Mouse (Mus musculus): Measurements from ENCODE around the gene Twsg1. TPM values are rescaled to one million over a fixed set of nuclear protein-coding genes. Genes with fewer than 3 reads are reported as not detected.
A peak's percentile ranks its signal among the peaks of the same experiment; 100 is the strongest.

Gene Twsg1
- polyA plus RNA-seq, 1 experiment: 18.8 TPM

DNA sequence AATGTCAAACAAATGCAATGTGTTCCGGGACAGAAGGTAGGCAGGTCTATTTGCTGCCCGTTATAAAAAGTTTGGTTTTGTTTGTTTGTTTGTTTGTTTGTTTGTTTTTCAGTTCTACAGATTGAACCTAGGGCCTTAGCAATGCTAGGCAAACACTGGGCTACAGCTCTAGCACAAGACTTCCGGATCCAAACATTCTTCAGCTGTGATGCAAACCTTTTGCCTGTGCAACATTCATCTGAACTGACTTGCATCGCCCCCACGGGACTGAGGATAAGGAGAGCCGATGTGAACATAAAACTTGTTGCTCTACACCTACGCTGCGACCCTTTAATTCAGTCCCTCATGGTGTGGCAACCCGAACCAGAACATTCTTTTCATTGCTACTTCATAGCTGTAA lies 64.5 kb downstream of the Twsg1 start:
- no peaks in the 10 kb centered on the region for H3K36me3 ChIP-seq (ENCODE audit: control insufficient read depth, insufficient read depth)
- H3K4me3 ChIP-seq (ENCODE audit: insufficient read depth, poor library complexity, severe bottlenecking): no peak overlapping the region
- peaks cover 17% of the 10 kb centered on the region for H3K79me3 ChIP-seq (ENCODE audit: low read depth)
- no peak overlapping the region for H3ac ChIP-seq (ENCODE audit: control insufficient read depth, insufficient read length, low read depth)
- H3K79me2 ChIP-seq (ENCODE audit: control insufficient read depth, insufficient read depth): peaks cover 30% of the 10 kb centered on the region
- TF ChIP-seq USF1 (IDR thresholded peaks at IDR 0.05; ENCODE audit: low read depth) (no peak), MYOD1 (IDR thresholded peaks at IDR 0.05; ENCODE audit: control insufficient read depth, insufficient read length, low read depth) (no peak), CTCF (IDR thresholded peaks at IDR 0.05; ENCODE audit: control insufficient read depth, insufficient read depth, insufficient read length) (no peak), MYOG (IDR thresholded peaks at IDR 0.05; ENCODE audit: control insufficient read depth, extremely low read depth, insufficient read length) (no peak), CEBPB (IDR thresholded peaks at IDR 0.05; ENCODE audit: low read depth) (no peak), FOSL1 (IDR thresholded peaks at IDR 0.05; ENCODE audit: insufficient read depth, low read length, poor library complexity, severe bottlenecking) (no peak), MAX (IDR thresholded peaks at IDR 0.05) (no peak)
- no peaks in the 10 kb centered on the region for H3K27me3 ChIP-seq (ENCODE audit: control insufficient read depth, insufficient read depth, insufficient read length)

DNA sequence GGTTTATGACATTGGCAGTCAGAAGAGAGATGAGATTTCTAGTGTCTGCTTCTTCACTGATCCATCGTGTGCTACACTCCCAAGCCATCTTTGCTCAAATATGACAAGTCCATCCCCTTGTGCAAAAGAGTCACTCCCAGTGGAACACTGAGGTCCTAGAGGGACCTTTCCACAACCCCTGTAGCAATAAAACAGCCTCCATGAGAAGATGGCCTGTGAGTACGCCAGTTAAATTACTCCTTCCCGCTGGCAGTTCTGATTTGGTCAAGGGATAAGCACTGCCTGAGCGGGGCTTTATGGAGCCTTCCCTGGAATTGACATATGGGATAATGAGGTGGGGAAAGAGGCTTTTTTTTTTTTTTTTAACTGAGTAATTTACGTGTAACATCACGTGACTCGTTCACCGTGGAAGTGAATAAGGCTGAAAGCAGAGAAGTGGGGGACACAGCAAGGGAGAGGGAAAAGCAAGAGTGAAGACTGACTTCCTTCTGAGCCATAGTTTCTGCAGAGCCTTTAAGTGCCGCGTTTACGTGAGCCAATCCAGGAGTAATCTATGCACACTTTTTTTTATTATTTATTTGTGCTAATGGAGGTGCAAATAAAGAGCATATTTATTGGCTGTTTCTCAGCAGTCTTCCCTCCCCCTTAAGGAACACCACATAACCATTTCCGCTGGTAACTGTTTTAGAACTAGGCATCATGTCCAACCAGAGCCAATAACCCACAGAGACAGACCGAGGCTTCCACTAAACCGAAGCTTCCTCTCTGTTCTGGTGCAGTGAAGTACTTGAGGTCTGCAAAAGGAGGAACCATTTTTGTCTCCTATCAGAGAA lies 65.1 kb downstream of the Twsg1 start, which contains the start of gene Ralbp1:
Gene Ralbp1, minus strand, starts transcription at position 102 of the 833 bp plus-strand sequence.
- H3K79me2 ChIP-seq (ENCODE audit: control insufficient read depth, insufficient read depth): peaks cover 37% of the 10 kb centered on the region
- H3K79me3 ChIP-seq (ENCODE audit: low read depth): peaks cover 22% of the 10 kb centered on the region
- TF ChIP-seq USF1 (IDR thresholded peaks at IDR 0.05; ENCODE audit: low read depth) (peak; percentile 90), CTCF (IDR thresholded peaks at IDR 0.05; ENCODE audit: control insufficient read depth, insufficient read depth, insufficient read length) (no peak)
- peak within 1 kb of the TSS; percentile 75 for H3K4me3 ChIP-seq (ENCODE audit: insufficient read depth, poor library complexity, severe bottlenecking)
- no peaks in the 10 kb centered on the region for H3K36me3 ChIP-seq (ENCODE audit: control insufficient read depth, insufficient read depth)
- peak within 1 kb of the TSS; percentile 89 for H3ac ChIP-seq (ENCODE audit: control insufficient read depth, insufficient read length, low read depth)
- no peaks in the 10 kb centered on the region for H3K27me3 ChIP-seq (ENCODE audit: control insufficient read depth, insufficient read depth, insufficient read length)

DNA sequence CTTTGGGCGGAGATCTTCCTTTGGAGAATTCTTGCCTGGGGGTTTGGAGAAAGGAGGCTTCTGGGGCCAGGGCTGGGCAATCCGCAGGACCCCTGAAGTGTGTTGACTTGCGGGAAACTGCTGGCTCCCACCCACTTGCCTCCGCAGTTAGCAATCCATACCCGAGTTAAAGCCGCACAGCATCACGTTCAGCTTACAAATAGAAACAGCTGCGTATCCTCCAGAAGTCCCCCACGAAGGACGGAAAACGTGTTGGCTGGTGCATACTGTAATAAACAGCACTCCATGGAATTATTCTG lies 65.7 kb downstream of the Twsg1 start:
- no peak for TF ChIP-seq MAX (IDR thresholded peaks at IDR 0.05)
- no peak for TF ChIP-seq USF1 (IDR thresholded peaks at IDR 0.05; ENCODE audit: low read depth)
- TF ChIP-seq CEBPB (IDR thresholded peaks at IDR 0.05; ENCODE audit: low read depth): no peak
- TF ChIP-seq FOSL1 (IDR thresholded peaks at IDR 0.05; ENCODE audit: insufficient read depth, low read length, poor library complexity, severe bottlenecking): no peak
- no peak for TF ChIP-seq CTCF (IDR thresholded peaks at IDR 0.05; ENCODE audit: control insufficient read depth, insufficient read depth, insufficient read length)
- no peak for TF ChIP-seq MYOD1 (IDR thresholded peaks at IDR 0.05; ENCODE audit: control insufficient read depth, insufficient read length, low read depth)
- TF ChIP-seq MYOG (IDR thresholded peaks at IDR 0.05; ENCODE audit: control insufficient read depth, extremely low read depth, insufficient read length): no peak
- peaks cover 23% of the 10 kb centered on the region for H3K79me3 ChIP-seq (ENCODE audit: low read depth)
- H3K27me3 ChIP-seq (ENCODE audit: control insufficient read depth, insufficient read depth, insufficient read length): no peaks in the 10 kb centered on the region
- H3K79me2 ChIP-seq (ENCODE audit: control insufficient read depth, insufficient read depth): peaks cover 42% of the 10 kb centered on the region
- peak overlapping the region; percentile 75 for H3K4me3 ChIP-seq (ENCODE audit: insufficient read depth, poor library complexity, severe bottlenecking)
- peak overlapping the region; percentile 86 for H3ac ChIP-seq (ENCODE audit: control insufficient read depth, insufficient read length, low read depth)
- H3K36me3 ChIP-seq (ENCODE audit: control insufficient read depth, insufficient read depth): no peaks in the 10 kb centered on the region

DNA sequence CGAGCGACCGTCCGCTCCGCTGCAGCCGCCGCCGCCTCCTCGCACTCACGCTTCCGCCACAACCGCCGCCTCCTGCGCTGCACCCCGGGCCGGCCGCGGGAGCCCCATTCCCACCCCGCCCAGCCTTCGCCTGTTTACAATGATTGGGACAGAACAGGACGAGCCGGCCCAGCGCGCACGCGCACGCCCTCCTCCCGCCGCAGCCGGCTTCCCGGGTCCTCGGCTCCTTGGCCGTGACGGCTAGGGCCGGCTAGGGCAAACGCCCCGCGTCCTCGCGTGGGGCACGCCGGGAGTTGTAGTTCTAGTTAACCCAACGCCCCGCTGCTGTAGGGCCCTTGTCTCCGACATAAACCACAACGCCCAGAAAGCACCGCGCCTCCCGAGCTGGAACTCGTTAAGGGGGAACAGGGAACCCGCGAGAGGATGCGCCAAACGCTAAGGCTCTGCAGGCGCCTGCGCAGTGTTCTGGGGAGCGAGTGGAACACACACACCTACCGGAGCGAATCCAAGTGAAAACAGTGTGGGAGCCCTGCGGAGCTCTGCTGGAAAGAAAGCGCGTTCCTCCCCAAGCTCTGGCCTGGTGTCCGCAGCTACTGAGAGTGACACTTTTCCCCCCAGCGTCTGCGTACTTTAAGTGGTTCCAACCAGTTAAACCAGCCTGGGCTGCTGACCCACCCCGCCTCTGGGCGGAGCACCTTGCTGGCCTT lies 66.2 kb downstream of the Twsg1 start:
- Histone ChIP-seq H3K27me3 (ENCODE audit: control insufficient read depth, insufficient read depth, insufficient read length) (no peaks in the 10 kb centered on the region), H3ac (ENCODE audit: control insufficient read depth, insufficient read length, low read depth) (peak overlapping the region; percentile 89), H3K4me3 (ENCODE audit: insufficient read depth, poor library complexity, severe bottlenecking) (peak overlapping the region; percentile 75), H3K79me3 (ENCODE audit: low read depth) (peaks cover 28% of the 10 kb centered on the region), H3K36me3 (ENCODE audit: control insufficient read depth, insufficient read depth) (no peaks in the 10 kb centered on the region), H3K79me2 (ENCODE audit: control insufficient read depth, insufficient read depth) (peaks cover 47% of the 10 kb centered on the region)
- no peak for TF ChIP-seq USF1 (IDR thresholded peaks at IDR 0.05; ENCODE audit: low read depth)
- no peak for TF ChIP-seq CTCF (IDR thresholded peaks at IDR 0.05; ENCODE audit: control insufficient read depth, insufficient read depth, insufficient read length)
- no peak for TF ChIP-seq FOSL1 (IDR thresholded peaks at IDR 0.05; ENCODE audit: insufficient read depth, low read length, poor library complexity, severe bottlenecking)
- no peak for TF ChIP-seq CEBPB (IDR thresholded peaks at IDR 0.05; ENCODE audit: low read depth)
- TF ChIP-seq MAX (IDR thresholded peaks at IDR 0.05): peak; percentile 52
- no peak for TF ChIP-seq MYOD1 (IDR thresholded peaks at IDR 0.05; ENCODE audit: control insufficient read depth, insufficient read length, low read depth)

DNA sequence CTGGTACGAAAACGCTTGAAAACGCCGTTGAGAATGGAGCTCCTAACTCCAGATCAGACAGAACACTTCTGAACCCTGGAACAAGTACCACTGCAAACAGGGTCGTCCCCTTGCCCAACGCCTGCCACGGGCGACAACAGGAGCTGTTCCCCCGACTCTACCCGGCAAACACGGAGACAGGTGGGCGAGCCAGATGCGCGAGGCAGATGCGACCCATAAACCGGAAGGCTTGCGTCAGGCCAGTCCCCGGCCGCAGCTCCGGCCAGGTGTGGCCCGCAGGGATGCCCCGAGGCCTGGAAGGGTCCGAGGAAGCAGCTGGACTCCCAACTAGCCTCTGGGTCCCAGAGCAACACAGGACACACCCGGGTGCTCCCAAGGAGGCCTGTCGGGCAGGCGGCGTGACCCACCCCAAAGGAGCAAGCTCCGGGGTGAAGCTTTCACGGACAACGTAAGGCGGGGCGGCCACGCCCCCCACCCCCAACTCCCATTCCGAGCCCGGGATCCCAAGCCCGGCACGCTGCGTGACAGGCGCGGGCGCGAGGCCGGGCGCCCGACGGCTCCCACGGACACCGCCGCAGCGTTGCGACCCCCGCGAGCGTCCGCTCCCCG lies 66.9 kb downstream of the Twsg1 start:
- Histone ChIP-seq H3K79me3 (ENCODE audit: low read depth) (peaks cover 30% of the 10 kb centered on the region), H3K27me3 (ENCODE audit: control insufficient read depth, insufficient read depth, insufficient read length) (no peaks in the 10 kb centered on the region), H3K36me3 (ENCODE audit: control insufficient read depth, insufficient read depth) (no peaks in the 10 kb centered on the region), H3ac (ENCODE audit: control insufficient read depth, insufficient read length, low read depth) (peak overlapping the region; percentile 89), H3K4me3 (ENCODE audit: insufficient read depth, poor library complexity, severe bottlenecking) (peak overlapping the region; percentile 75), H3K79me2 (ENCODE audit: control insufficient read depth, insufficient read depth) (peaks cover 54% of the 10 kb centered on the region)
- no peak for TF ChIP-seq CEBPB (IDR thresholded peaks at IDR 0.05; ENCODE audit: low read depth)
- no peak for TF ChIP-seq USF1 (IDR thresholded peaks at IDR 0.05; ENCODE audit: low read depth)
- no peak for TF ChIP-seq FOSL1 (IDR thresholded peaks at IDR 0.05; ENCODE audit: insufficient read depth, low read length, poor library complexity, severe bottlenecking)
- TF ChIP-seq MAX (IDR thresholded peaks at IDR 0.05): no peak
- no peak for TF ChIP-seq CTCF (IDR thresholded peaks at IDR 0.05; ENCODE audit: control insufficient read depth, insufficient read depth, insufficient read length)
- no peak for TF ChIP-seq MYOD1 (IDR thresholded peaks at IDR 0.05; ENCODE audit: control insufficient read depth, insufficient read length, low read depth)
- no peak for TF ChIP-seq MYOG (IDR thresholded peaks at IDR 0.05; ENCODE audit: control insufficient read depth, extremely low read depth, insufficient read length)

Data from C2C12 (cell line).